In genomic region chr1:107014530-107014929, GRCm38 (mm10) we compare ENCODE assay signal across 9 mouse cellular contexts. TPM values are rescaled to one million over a fixed set of nuclear protein-coding genes. Genes with fewer than 3 reads are reported as not detected.
DNase-seq lines count a peak whose midpoint lies in the region; ATAC-seq and TF ChIP-seq lines count a peak whose summit lies in the region.
"Had no signal": no experiment of that assay in that cellular context is flagged by ENCODE, and none has a peak within 500 bp of the region (broad histone marks: within the 10 kb centered on the region; RNA-seq: fewer than 3 reads in every experiment).

No protein-coding gene starts in this region.

- no peak overlapping the region for H3K4me3 ChIP-seq in lung, embryonic 14.5 days (ENCODE audit: low read depth, low read length)
- no peak overlapping the region for H3K4me3 ChIP-seq in hindbrain, embryonic 11.5 days (ENCODE audit: low read depth, low read length)
- H3K4me3 ChIP-seq in midbrain, embryonic 12.5 days = no peak overlapping the region

- ATAC-seq in cerebellum, adult (ENCODE audit: insufficient number of reproducible peaks, low FRiP score, low TSS enrichment) = no peak
- ATAC-seq in lung, embryonic 14.5 days (ENCODE audit: insufficient read depth) = peak; percentile 35; the same call in 1 of the 2 replicates
- no peak; the same call in 1 of the 2 replicates for ATAC-seq in hindbrain, embryonic 11.5 days (ENCODE audit: low FRiP score)
- peak; percentile 52; the same call in 1 of the 2 replicates for ATAC-seq in midbrain, embryonic 12.5 days (ENCODE audit: low FRiP score, low read depth)

- 38% methylated on average over 2 of the region's 2 CpGs for WGBS in lung, embryonic 14.5 days
- WGBS in hindbrain, embryonic 11.5 days = 43% methylated on average over 2 of the region's 2 CpGs
- 43% methylated on average over 2 of the region's 2 CpGs for WGBS in midbrain, embryonic 12.5 days

- no peaks in the 10 kb centered on the region for H3K27me3 ChIP-seq in lung, embryonic 14.5 days (ENCODE audit: insufficient read depth, low read length)
- H3K27me3 ChIP-seq in hindbrain, embryonic 11.5 days (ENCODE audit: control insufficient read depth, insufficient read depth, low read length) = no peaks in the 10 kb centered on the region
- no peaks in the 10 kb centered on the region for H3K27me3 ChIP-seq in midbrain, embryonic 12.5 days

- no peak overlapping the region for H3K9ac ChIP-seq in lung, embryonic 14.5 days
- H3K9ac ChIP-seq in hindbrain, embryonic 11.5 days (ENCODE audit: low read depth, low read length) = no peak overlapping the region
- H3K9ac ChIP-seq in midbrain, embryonic 12.5 days (replicated peaks) = no peak overlapping the region

- H3K36me3 ChIP-seq in lung, embryonic 14.5 days (ENCODE audit: insufficient read depth) = no peaks in the 10 kb centered on the region
- no peaks in the 10 kb centered on the region for H3K36me3 ChIP-seq in hindbrain, embryonic 11.5 days (ENCODE audit: control insufficient read depth, insufficient read depth, low read length)
- H3K36me3 ChIP-seq in midbrain, embryonic 12.5 days = no peaks in the 10 kb centered on the region

- no peaks in the 10 kb centered on the region for H3K4me1 ChIP-seq in lung, embryonic 14.5 days (ENCODE audit: insufficient read depth)
- no peaks in the 10 kb centered on the region for H3K4me1 ChIP-seq in hindbrain, embryonic 11.5 days (replicated peaks; ENCODE audit: control insufficient read depth, insufficient read depth, low read length)
- H3K4me1 ChIP-seq in midbrain, embryonic 12.5 days = no peaks in the 10 kb centered on the region

- no peak overlapping the region for H3K4me2 ChIP-seq in lung, embryonic 14.5 days
- H3K4me2 ChIP-seq in hindbrain, embryonic 11.5 days (replicated peaks; ENCODE audit: low read depth, low read length) = no peak overlapping the region
- H3K4me2 ChIP-seq in midbrain, embryonic 12.5 days (replicated peaks) = no peak overlapping the region

- no peak overlapping the region for H3K27ac ChIP-seq in lung, embryonic 14.5 days (ENCODE audit: low read depth)
- H3K27ac ChIP-seq in hindbrain, embryonic 11.5 days (ENCODE audit: low read depth, low read length) = no peak overlapping the region
- no peak overlapping the region for H3K27ac ChIP-seq in midbrain, embryonic 12.5 days (replicated peaks)

- peak; percentile 69 for TF ChIP-seq CTCF in lung, embryonic 14.5 days (IDR thresholded peaks at IDR 0.05; ENCODE audit: low read depth)

- DNase-seq in cerebellum, postnatal 14 days = peak; percentile 49 to 56
- DNase-seq in lung, embryonic 14.5 days = peak; percentile 64
- no peak for DNase-seq in lung, adult 18-20 months
- peak; percentile 12 for DNase-seq in adrenal gland, postnatal 25 days
- peak; percentile 48 for DNase-seq in hindbrain, embryonic 11.5 days (ENCODE audit: low spot score)
- DNase-seq in gastrocnemius, postnatal 4 days (ENCODE audit: low spot score in 2 of 2) = no peak

- H3K9me3 ChIP-seq in lung, embryonic 14.5 days (ENCODE audit: low read depth, low read length) = no peaks in the 10 kb centered on the region
- H3K9me3 ChIP-seq in hindbrain, embryonic 11.5 days (ENCODE audit: control insufficient read depth, low read length) = no peaks in the 10 kb centered on the region
- no peaks in the 10 kb centered on the region for H3K9me3 ChIP-seq in midbrain, embryonic 12.5 days

RNA-seq across cellular contexts. Expression of gene Serpinb13, which starts 33.7 kb away (rescaled TPM):
- polyA plus RNA-seq in lung, embryonic 14.5 days (2014; fragmentation: Nextera tagmentation; extraction: Ambion mirVana) = not detected in 2 replicates
- total RNA-seq in adrenal gland, postnatal 25 days (2021) = not detected in 2 replicates
- not detected in 2 replicates for polyA plus RNA-seq in hindbrain, embryonic 11.5 days (2014; fragmentation: Nextera tagmentation; extraction: Ambion mirVana)
- not detected in 2 replicates for polyA plus RNA-seq in midbrain, embryonic 12.5 days (2016; fragmentation: Nextera tagmentation; extraction: Ambion mirVana)
- not detected for total RNA-seq in gastrocnemius, postnatal 4 days (2021)
- total RNA-seq: heart, postnatal 36 days had no signal

RNA-seq across cellular contexts. Expression of gene Serpinb3a, which starts 37.6 kb away (rescaled TPM):
- polyA plus RNA-seq in lung, embryonic 14.5 days (2014; fragmentation: Nextera tagmentation; extraction: Ambion mirVana) = not detected in 2 replicates
- not detected in 2 replicates for total RNA-seq in adrenal gland, postnatal 25 days (2021)
- not detected in 2 replicates for polyA plus RNA-seq in hindbrain, embryonic 11.5 days (2014; fragmentation: Nextera tagmentation; extraction: Ambion mirVana)
- not detected in 2 replicates for polyA plus RNA-seq in midbrain, embryonic 12.5 days (2016; fragmentation: Nextera tagmentation; extraction: Ambion mirVana)
- not detected for total RNA-seq in gastrocnemius, postnatal 4 days (2021)
- total RNA-seq: heart, postnatal 36 days had no signal

Comparison
In these comparisons a context has a peak if more than half of its experiments do, and no peak if none do; other contexts are left out.
1. DNase-seq: peak in cerebellum, postnatal 14 days (2 of 2), lung, embryonic 14.5 days (single experiment), adrenal gland, postnatal 25 days (single experiment) and hindbrain, embryonic 11.5 days (single experiment); none in lung, adult 18-20 months (0 of 2) and gastrocnemius, postnatal 4 days (0 of 2).
2. ATAC-seq: peak in lung, embryonic 14.5 days (single experiment) and midbrain, embryonic 12.5 days (single experiment); none in cerebellum, adult (single experiment) and hindbrain, embryonic 11.5 days (single experiment).